Mouse (Mus musculus): ENCODE measurements at regions not wholly inside any gene's neighbourhood (a gene's known extent, or its start where the extent isn't known, plus 50 kb on each side); places are given as distances from the start of the nearest gene placed in this dataset.

DNA sequence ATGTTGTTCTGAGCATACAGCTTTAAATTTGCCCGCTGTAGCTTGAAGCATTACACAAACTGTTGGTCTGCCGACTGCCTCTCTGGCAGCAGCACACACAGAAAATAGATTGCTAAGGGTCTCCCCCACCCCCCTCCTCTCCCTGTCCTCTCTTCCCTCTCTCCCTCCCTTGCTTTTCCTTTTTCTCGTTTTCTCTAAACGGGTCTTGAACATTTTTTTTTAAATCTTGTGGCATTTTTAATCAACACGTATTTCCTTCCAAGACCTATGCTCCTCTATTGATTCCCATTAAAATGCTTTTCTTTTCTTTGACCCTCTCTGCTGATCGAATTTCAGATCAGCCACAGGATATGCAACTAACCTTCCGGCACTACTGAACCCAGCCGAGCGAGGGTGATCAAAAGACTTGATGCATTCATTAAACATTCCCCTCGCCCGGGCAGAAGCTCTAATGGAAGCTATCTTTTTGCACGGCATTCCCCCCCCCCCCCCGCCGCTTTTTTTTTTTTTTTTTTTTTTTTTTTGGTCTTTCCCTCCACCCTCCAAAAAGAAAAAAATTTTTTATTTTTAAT, 86.9 kb upstream of the Arid1b start:
- ATAC-seq = no peak
- Histone ChIP-seq H3K4me3 (ENCODE audit: low read depth, low read length) (peak overlapping the region; percentile 57), H3K36me3 (ENCODE audit: control insufficient read depth, insufficient read depth) (no peaks in the 10 kb centered on the region), H3K27me3 (replicated peaks; ENCODE audit: control insufficient read depth, insufficient read depth, low read length) (no peaks in the 10 kb centered on the region), H3K4me1 (replicated peaks; ENCODE audit: control insufficient read depth, insufficient read depth, low read length) (no peaks in the 10 kb centered on the region), H3K9ac (ENCODE audit: low read depth, low read length) (peak overlapping the region; percentile 69; the same call in 1 of the 2 replicates), H3K9me3 (ENCODE audit: control insufficient read depth) (no peaks in the 10 kb centered on the region), H3K4me2 (replicated peaks; ENCODE audit: low read depth) (peak overlapping the region; percentile 85), H3K27ac (ENCODE audit: low read depth, low read length) (0 out of 2 replicates have a peak overlapping the region, but pooled peaks have one; percentile 90)
- WGBS = under 1% methylated on average over 14 of the region's 14 CpGs
- TF ChIP-seq CTCF (IDR thresholded peaks at IDR 0.05; ENCODE audit: low read depth) = no peak

- no peaks in the 10 kb centered on the region for H3K36me3 ChIP-seq (ENCODE audit: control insufficient read depth, insufficient read depth)
- H3K27ac ChIP-seq (ENCODE audit: low read depth, low read length) = peak overlapping the region; percentile 90
- H3K9ac ChIP-seq (ENCODE audit: low read depth, low read length) = peak overlapping the region; percentile 69
- no peaks in the 10 kb centered on the region for H3K27me3 ChIP-seq (replicated peaks; ENCODE audit: control insufficient read depth, insufficient read depth, low read length)
- no peaks in the 10 kb centered on the region for H3K4me1 ChIP-seq (replicated peaks; ENCODE audit: control insufficient read depth, insufficient read depth, low read length)
- TF ChIP-seq CTCF (IDR thresholded peaks at IDR 0.05; ENCODE audit: low read depth) = 0 out of 2 replicates have a peak, but pooled peaks have one; percentile 1
- H3K4me3 ChIP-seq (ENCODE audit: low read depth, low read length) = peak overlapping the region; percentile 57
- H3K9me3 ChIP-seq (ENCODE audit: control insufficient read depth) = no peaks in the 10 kb centered on the region
- peak; percentile 98 for ATAC-seq
- peak overlapping the region; percentile 85 for H3K4me2 ChIP-seq (replicated peaks; ENCODE audit: low read depth)
- WGBS = under 1% methylated on average over 65 of the region's 85 CpGs
These were observed 86.1 kb upstream of the Arid1b start for GRCm38 (mm10) chr17:4907841-4908571.

DNA sequence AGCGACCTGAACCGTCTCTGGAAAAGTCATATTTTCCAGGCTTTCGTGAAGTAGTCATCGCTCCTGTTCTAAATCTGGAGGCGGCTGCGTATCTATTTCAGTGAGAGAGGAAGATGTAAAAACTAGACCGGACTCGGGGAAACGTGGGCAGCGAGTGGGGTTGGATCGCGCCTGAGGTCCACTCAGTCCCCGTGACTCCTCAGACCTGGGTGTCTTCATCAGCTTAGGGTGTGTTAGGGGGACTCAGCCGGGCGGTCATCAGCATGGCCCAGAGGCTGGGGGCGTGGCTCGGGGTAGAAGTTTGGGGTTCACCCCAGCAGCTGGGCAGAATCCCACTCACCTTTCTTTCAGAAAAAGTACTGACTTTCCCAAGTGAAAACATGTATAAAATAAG, 85.6 kb upstream of the Arid1b start:
- WGBS = 3% methylated on average over 17 of the region's 17 CpGs
- H3K4me1 ChIP-seq (replicated peaks; ENCODE audit: control insufficient read depth, insufficient read depth, low read length) = no peaks in the 10 kb centered on the region
- peak overlapping the region; percentile 57 for H3K4me3 ChIP-seq (ENCODE audit: low read depth, low read length)
- peak overlapping the region; percentile 90 for H3K27ac ChIP-seq (ENCODE audit: low read depth, low read length)
- no peaks in the 10 kb centered on the region for H3K36me3 ChIP-seq (ENCODE audit: control insufficient read depth, insufficient read depth)
- H3K9me3 ChIP-seq (ENCODE audit: control insufficient read depth) = no peaks in the 10 kb centered on the region
- peak; percentile 14 for ATAC-seq
- peak overlapping the region; percentile 69 for H3K9ac ChIP-seq (ENCODE audit: low read depth, low read length)
- TF ChIP-seq CTCF (IDR thresholded peaks at IDR 0.05; ENCODE audit: low read depth) = no peak
- peak overlapping the region; percentile 85 for H3K4me2 ChIP-seq (replicated peaks; ENCODE audit: low read depth)
- no peaks in the 10 kb centered on the region for H3K27me3 ChIP-seq (replicated peaks; ENCODE audit: control insufficient read depth, insufficient read depth, low read length)

DNA sequence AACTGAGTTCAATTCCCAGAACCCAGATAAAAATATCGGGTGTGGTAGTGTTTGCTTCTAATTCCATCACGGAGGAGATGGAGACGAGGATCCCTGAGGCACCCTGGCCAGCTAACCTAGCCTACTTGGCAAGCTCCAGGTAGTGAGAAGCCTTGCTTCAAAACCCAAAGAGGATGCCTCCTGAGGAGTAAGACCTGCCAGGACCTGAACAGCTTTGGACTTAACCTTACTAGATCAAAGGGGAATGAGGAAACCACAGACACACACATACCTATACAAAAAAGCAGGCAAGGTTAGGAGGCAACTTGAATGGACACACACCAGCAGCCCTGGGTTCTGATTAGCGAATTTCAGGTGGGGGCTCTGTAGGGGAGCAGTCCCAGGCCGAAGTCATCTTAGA, 84.0 kb upstream of the Arid1b start:
- ATAC-seq = no peak
- 70% methylated on average over 5 of the region's 5 CpGs for WGBS

DNA sequence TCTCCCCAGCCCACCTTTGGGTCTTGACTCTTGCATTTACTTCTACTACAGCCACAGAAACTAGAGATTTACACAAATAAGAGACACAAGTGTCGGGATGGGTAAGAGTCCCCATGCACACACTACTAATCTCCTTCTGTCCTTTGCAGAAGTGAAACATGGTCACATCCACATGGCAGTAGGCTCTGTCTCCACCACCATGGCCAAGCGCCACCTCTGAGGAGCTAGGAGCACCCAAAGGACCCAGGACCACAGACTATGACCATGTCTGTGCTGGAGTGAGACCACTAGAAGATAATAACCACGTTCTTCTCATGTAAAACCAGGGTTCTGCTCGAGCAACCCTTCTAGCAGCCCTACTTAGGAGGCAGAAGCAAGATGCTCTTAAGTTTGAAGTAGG, 81.1 kb upstream of the Arid1b start:
- H3K27me3 ChIP-seq (replicated peaks; ENCODE audit: control insufficient read depth, insufficient read depth, low read length) = no peaks in the 10 kb centered on the region
- TF ChIP-seq CTCF (IDR thresholded peaks at IDR 0.05; ENCODE audit: low read depth) = no peak
- no peak overlapping the region for H3K4me3 ChIP-seq (ENCODE audit: low read depth, low read length)
- no peak overlapping the region for H3K9ac ChIP-seq (ENCODE audit: low read depth, low read length)
- ATAC-seq = no peak
- no peak overlapping the region for H3K27ac ChIP-seq (ENCODE audit: low read depth, low read length)
- WGBS = 83% methylated on average over 4 of the region's 4 CpGs
- no peaks in the 10 kb centered on the region for H3K9me3 ChIP-seq (ENCODE audit: control insufficient read depth)
- no peaks in the 10 kb centered on the region for H3K36me3 ChIP-seq (ENCODE audit: control insufficient read depth, insufficient read depth)
- H3K4me1 ChIP-seq (replicated peaks; ENCODE audit: control insufficient read depth, insufficient read depth, low read length) = no peaks in the 10 kb centered on the region
- no peak overlapping the region for H3K4me2 ChIP-seq (replicated peaks; ENCODE audit: low read depth)

More for the DNA sequence above, 84.0 kb upstream of the Arid1b start:
- no peak overlapping the region for H3K9ac ChIP-seq (ENCODE audit: low read depth, low read length)
- no peaks in the 10 kb centered on the region for H3K36me3 ChIP-seq (ENCODE audit: control insufficient read depth, insufficient read depth)
- H3K4me3 ChIP-seq (ENCODE audit: low read depth, low read length) = no peak overlapping the region
- no peak overlapping the region for H3K27ac ChIP-seq (ENCODE audit: low read depth, low read length)
- no peaks in the 10 kb centered on the region for H3K27me3 ChIP-seq (replicated peaks; ENCODE audit: control insufficient read depth, insufficient read depth, low read length)
- no peaks in the 10 kb centered on the region for H3K9me3 ChIP-seq (ENCODE audit: control insufficient read depth)
- no peak for TF ChIP-seq CTCF (IDR thresholded peaks at IDR 0.05; ENCODE audit: low read depth)
- H3K4me2 ChIP-seq (replicated peaks; ENCODE audit: low read depth) = no peak overlapping the region
- H3K4me1 ChIP-seq (replicated peaks; ENCODE audit: control insufficient read depth, insufficient read depth, low read length) = no peaks in the 10 kb centered on the region

DNA sequence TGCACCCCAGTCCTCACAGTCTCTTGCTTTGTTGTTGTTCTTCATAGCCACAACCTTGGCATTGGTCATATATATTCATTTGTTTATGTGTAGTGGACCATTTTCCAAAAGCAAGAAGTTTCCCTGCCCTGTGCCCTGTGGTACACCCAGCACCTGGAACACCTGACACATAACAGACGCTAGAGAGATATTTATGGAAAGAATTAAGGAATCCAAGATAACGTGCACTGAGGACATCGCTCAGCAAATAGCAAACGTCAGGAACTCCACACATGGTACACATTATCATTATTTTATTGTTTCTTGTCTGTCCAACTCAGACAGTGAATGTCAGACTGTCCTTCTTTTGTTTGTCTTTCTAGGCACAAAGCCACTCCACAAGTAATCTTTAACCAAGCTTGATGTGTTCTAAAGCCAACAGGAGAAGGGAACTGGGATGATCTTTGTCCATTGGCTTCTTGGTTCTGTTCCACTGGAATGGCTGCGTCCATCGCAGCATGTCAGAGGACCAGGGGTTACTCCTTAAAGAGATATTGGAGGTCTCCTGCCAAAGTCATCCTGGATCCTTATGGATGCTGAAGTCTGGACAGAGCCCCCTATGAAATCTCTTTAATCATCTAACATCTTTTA, 74.2 kb upstream of the Arid1b start:
- no peak for TF ChIP-seq CTCF (IDR thresholded peaks at IDR 0.05; ENCODE audit: low read depth)
- Histone ChIP-seq H3K9ac (ENCODE audit: low read depth, low read length) (no peak overlapping the region), H3K27ac (ENCODE audit: low read depth, low read length) (no peak overlapping the region), H3K36me3 (ENCODE audit: control insufficient read depth, insufficient read depth) (no peaks in the 10 kb centered on the region), H3K4me2 (replicated peaks; ENCODE audit: low read depth) (no peak overlapping the region), H3K4me1 (replicated peaks; ENCODE audit: control insufficient read depth, insufficient read depth, low read length) (no peaks in the 10 kb centered on the region), H3K4me3 (ENCODE audit: low read depth, low read length) (no peak overlapping the region), H3K9me3 (ENCODE audit: control insufficient read depth) (no peaks in the 10 kb centered on the region), H3K27me3 (replicated peaks; ENCODE audit: control insufficient read depth, insufficient read depth, low read length) (no peaks in the 10 kb centered on the region)
- ATAC-seq = no peak
- WGBS = 42% methylated on average over 6 of the region's 6 CpGs
